Mouse (Mus musculus) gastrocnemius, postnatal 36 days (tissue): ENCODE results near the gene Rab9. TPM values are rescaled to one million over a fixed set of nuclear protein-coding genes. Genes with fewer than 3 reads are reported as not detected.
"Not testable (repeated sequence)": the region's sequence is repeated elsewhere in the genome, so short reads cannot be mapped to it uniquely, and the experiment has no call there.

Experiments
- DNase-seq, 2 experiments: peaks; one replicate each; pipeline ENCODE4 v3.0.0; 2022
- intact Hi-C: fragments of 180-260 bp; cut with DNase I; formaldehyde crosslinking; loops from one replicate; pipeline ENCODE4 v1.15.1; 2025
- long read RNA-seq, 2 experiments: library from polyadenylated mRNA; stranded (forward); transcript quantifications; one replicate each; pipeline ENCODE4 v2.0.0; 2021
- total RNA-seq, 2 experiments: library from RNA; stranded (reverse); gene quantifications; 2 replicates each; pipeline ENCODE4 v1.2.3; 2021

Gene Rab9
- 10 to 100 TPM; 14.2 to 18.2 TPM for total RNA-seq
- long read RNA-seq, experiment 1, transcript Rab9-202 (3 exons, 1,447 nt): major isoform, 14 of 16 reads
- long read RNA-seq, experiment 1, partial matches to known transcripts: 0 of 16 reads
- long read RNA-seq, experiment 1, other reads (novel, unspliced or antisense): 2 of 16 reads
- long read RNA-seq, experiment 2, transcript Rab9-202 (3 exons, 1,447 nt): major isoform, 19 of 21 reads
- long read RNA-seq, experiment 2, partial matches to known transcripts: 0 of 21 reads
- long read RNA-seq, experiment 2, other reads (novel, unspliced or antisense): 2 of 21 reads

DNA sequence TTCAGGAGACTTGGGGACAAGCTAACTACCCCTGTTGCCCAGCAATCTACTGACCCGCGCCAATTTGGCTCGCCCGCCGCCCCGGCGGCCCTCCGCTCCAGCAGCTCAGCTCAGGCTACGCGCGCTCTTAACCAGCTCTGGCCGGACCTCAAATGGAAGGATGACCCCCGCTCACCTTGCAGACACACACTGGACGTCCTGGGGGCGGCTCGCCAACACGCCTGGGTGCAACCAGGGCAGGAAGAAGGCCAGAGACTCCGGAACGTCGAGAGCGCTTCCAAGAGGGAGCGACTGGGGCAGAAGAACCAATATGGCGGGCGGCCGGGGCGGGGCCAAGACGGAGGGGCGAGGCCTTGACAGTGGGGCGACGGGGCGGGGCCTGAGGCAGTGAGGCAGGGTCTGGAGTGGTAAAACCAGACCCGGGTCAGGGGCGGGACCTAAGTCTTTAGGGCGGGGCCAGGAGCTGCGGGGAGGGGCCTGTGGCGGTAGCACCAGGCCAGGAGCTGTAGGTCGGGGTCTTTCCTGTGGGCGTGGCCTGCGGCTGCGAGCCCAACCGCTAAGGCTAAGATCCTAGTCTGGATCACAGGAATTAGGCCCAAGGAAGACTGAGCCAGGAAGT is at the start of gene Rab9:
Rab9 (minus strand) TSS at position 503 of the 619 bp plus-strand sequence.
- intact Hi-C loops: no loop called here
- peak; percentile 86 to 89 for DNase-seq

GRCm38 (mm10) chrX:166528126-166528525 is 48.5 kb upstream of the Rab9 start:
- DNase-seq: no peak
- intact Hi-C loops: no loop called here

- no peak for DNase-seq
Observed at GRCm38 (mm10) chrX:166525637-166526315, 46.1 kb upstream of the Rab9 start.

DNA sequence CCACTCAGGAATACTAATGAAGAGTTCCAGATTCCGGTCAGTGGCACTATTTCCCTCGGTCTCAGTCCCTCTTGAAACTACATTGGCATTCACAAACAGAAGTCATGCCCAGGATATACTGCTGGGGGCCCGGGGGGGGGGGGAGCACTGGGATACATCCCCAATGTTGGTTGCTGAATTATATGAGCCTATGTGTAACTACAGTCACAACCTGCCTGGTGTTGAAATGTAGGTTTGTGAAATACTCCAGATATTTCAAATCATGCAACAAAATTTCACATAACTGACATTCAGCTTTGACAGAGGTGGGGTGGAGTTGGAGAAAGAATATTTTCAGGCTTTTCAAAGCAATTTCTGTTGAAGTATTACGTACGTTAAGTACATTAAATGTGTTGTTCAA is 41.1 kb upstream of the Rab9 start:
- intact Hi-C loops: no loop called here
- no peak for DNase-seq

More at GRCm38 (mm10) chrX:166525637-166526315, 46.1 kb upstream of the Rab9 start:
- intact Hi-C loops: no loop called here

DNA sequence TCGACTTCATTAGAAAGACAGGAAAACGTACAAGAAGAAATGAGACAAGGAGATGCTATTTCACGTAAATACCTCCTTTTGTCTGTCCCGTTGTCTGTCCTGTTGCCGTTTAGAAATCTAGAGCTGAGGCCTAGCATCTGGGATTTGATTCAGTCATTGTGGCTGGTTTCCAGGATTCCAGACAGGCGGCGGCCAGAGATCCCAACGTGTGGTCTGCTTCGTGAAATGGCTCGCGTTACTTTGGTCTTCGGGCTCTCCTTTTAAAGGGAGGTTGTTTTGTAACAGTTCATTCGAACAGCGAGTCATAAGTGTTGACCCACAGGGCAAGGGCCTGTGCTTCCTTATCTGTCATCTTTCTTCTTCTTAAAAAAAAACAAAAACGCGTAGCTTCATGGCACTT is 38.7 kb upstream of the Rab9 start, which contains the start of gene Tceanc:
Tceanc (minus strand) TSS at position 223 of the 400 bp plus-strand sequence.
- no peak for DNase-seq
- intact Hi-C loops: loop anchor here (10.0 kb wide), 1 partner anchor 716 kb away; no protein-coding TSS in a partner anchor

DNA sequence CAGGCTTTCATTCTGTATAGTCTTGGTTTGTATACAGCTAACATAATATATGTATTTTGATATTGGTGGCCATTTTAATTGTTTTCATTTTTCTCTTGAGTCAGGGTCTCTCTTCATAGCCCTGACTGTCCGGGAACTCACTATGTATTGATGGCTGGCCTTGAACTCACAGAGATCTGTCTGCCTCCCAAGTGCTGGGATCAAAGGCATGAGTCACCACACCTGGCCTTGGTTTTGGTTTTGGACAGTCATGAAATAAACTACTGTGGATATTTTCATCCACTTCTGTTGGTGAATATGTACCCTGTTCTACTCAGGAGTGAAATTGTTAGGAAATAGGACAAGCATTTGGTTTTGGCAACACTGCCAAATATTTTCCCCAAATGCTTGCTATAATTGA is 37.0 kb upstream of the Rab9 start:
- DNase-seq: no peak
- intact Hi-C loops: loop anchor here (10.0 kb wide), 1 partner anchor 718 kb away; no protein-coding TSS in a partner anchor

GRCm38 (mm10) chrX:166515923-166516322 is 36.3 kb upstream of the Rab9 start:
- intact Hi-C loops: loop anchor here (10.0 kb wide), 1 partner anchor 719 kb away; no protein-coding TSS in a partner anchor
- no peak for DNase-seq

- DNase-seq: not testable (repeated sequence)
- intact Hi-C loops: loop anchor here (10.0 kb wide), 1 partner anchor 721 kb away; no protein-coding TSS in a partner anchor
Observed at GRCm38 (mm10) chrX:166514035-166514434, 34.4 kb upstream of the Rab9 start.

DNA sequence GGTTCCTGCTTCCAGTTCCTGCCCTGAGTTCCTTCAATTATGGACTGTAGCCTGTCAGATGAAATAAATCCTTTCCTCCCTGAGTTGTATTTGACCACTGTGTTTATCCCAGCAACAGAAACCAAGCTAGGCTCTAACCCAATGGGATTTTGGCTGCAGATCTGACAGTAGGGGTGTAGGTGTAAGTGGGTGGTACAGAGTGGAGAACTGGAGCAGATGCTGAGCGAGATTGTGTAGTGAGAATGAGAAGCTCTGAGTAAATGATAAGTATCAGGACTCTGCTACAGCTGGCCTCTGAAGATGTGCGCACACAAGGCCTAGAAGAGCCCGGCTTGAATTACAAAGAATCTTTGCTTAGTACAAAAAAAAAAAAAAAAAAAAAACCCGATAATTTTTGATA is 32.4 kb upstream of the Rab9 start:
- intact Hi-C loops: loop anchor here (2.0 to 10.0 kb wide), 2 partner anchors 67 to 723 kb away; no protein-coding TSS in a partner anchor
- DNase-seq: no peak

DNA sequence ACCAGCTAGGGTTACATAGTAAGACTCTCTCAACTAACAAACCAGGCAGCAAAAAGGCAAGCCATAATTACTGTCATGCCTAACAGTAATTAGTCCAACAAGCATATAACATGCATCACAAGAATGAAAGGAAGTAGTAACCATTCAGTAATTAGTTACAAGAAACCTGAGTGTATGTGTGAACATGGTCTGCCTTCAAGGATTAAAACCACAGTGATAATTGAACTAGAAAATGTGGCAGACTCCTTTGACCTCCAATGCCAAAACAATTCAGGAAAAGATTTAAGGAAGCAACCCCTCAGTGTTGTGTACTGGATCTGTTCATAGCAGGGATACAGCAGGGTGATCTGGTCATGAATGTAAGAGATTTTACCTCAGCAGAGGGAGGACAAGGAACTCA is 31.4 kb upstream of the Rab9 start:
- DNase-seq: no peak
- intact Hi-C loops: loop anchor here (2.0 to 10.0 kb wide), 2 partner anchors 70 to 724 kb away; partner anchors contain the start of genes Ofd1 and Trappc2

DNA sequence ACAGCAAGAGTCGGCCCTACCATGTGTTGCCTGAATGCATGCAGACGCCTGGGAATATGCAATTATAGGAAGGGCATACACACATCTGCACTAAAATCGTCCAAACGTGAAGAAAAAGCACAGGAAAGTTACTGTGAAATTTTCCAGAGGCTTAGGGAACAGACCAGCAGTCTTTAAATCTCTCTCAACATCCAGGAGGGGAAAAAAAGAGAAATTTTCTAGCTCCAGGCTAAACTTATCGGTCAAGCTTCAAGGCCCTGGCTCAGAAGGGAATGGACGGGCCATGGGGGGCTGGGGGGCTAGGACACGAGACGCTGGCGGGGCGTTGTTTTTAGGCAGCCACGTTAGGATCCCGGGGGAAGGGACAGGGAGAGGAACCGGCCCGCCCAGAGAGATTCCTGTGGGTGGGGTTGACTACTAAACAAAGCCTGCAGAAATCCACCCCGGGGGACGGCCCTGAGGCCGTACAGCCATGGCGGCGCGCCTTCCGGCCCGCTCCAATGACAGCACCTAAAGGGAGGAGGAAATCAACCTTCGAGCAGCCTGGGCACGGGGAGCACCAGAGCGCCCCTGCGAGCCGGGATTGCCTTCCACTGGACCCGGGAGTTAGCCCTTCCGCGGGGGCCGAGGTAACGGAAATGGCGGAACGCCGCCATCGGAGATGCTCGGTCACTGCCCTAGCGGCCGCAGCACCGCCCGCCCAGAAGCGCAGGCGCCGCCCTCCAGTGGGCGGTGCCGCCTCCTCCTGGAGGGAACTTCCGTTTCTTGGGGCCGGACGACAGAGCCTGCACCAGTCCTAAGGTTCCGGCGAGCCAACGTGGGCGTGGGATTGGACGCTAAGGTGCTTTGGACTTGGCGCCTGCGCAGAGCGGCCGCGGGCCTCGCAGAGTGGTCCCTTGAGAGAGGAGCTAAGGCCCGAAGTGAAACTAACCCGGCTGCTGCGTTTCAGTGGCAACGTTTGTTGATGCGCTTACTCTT is 30.4 kb upstream of the Rab9 start:
- intact Hi-C loops: loop anchor here (2.0 to 10.0 kb wide), 2 partner anchors 69 to 725 kb away; partner anchors contain the start of genes Ofd1 and Trappc2
- DNase-seq: peak; percentile 86 to 90

DNA sequence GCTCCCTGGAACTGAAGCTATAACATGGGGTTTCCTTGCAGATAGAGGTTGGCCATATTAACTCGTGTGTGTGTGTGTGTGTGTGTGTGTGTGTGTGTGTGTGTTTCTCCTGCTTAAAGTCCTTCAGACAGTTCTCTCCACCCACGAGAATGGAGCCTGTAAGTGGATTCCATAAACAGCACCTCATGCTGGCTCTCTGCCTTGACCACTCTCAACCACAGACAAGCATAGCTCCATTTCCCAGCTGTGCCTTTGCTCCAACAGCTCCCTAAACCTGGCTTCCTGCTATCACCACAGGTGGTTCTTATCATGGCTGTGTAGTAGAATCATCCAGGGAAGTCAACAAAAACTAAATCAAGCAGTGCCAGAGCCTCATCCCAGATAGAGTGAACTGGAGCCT is 24.8 kb upstream of the Rab9 start:
- DNase-seq: no peak
- intact Hi-C loops: no loop called here

GRCm38 (mm10) chrX:166499496-166500190 is 20.0 kb upstream of the Rab9 start:
- no peak for DNase-seq
- intact Hi-C loops: no loop called here

DNA sequence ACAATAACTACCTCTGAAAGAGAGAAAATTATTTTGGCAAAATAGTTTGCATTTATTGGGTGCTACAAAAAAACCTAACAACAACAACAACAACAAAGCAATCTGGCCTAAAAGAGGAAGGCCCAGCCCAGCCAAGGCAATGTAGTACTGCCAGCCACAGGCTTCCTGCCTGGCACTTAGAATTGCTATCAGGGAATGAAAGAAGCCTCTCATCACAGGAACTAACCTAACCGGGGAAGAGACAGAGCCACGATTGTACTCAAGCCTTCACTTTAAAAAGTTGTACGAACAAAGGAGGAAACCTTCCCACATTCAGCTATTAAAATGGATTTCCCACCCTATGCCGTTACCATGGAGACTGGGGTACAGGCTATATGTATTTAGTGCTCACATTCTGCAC is 18.1 kb upstream of the Rab9 start:
- no peak for DNase-seq
- intact Hi-C loops: no loop called here

- intact Hi-C loops: no loop called here
- no peak for DNase-seq
Observed at GRCm38 (mm10) chrX:166495052-166495451, 15.4 kb upstream of the Rab9 start.

- peak in 1 of 2 experiments; percentile 14 for DNase-seq
- intact Hi-C loops: no loop called here
Observed at GRCm38 (mm10) chrX:166478631-166479364, 869 bp downstream of the Rab9 start.

- no peak for DNase-seq
- intact Hi-C loops: no loop called here
Observed at GRCm38 (mm10) chrX:166477393-166477792, 2.3 kb downstream of the Rab9 start.

GRCm38 (mm10) chrX:166472612-166473011 is 7.1 kb downstream of the Rab9 start:
- intact Hi-C loops: no loop called here
- no peak for DNase-seq
